In genomic region chr4:40784556-40785169, GRCm38 (mm10) we compare ENCODE assay signal across 10 mouse cellular contexts. TPM values are rescaled to one million over a fixed set of nuclear protein-coding genes. Genes with fewer than 3 reads are reported as not detected.
DNase-seq lines count a peak whose midpoint lies in the region.
"Had no signal": no experiment of that assay in that cellular context is flagged by ENCODE, and none has a peak within 500 bp of the region (broad histone marks: within the 10 kb centered on the region; RNA-seq: fewer than 3 reads in every experiment).

No protein-coding gene starts in this region.

- no peaks in the 10 kb centered on the region for H3K27me3 ChIP-seq in heart, embryonic 10.5 days (ENCODE audit: insufficient read depth, poor library complexity, severe bottlenecking)
- H3K27me3 ChIP-seq: embryonic facial prominence, embryonic 12.5 days had no signal

- no peaks in the 10 kb centered on the region for H3K9me3 ChIP-seq in heart, embryonic 10.5 days
- H3K9me3 ChIP-seq: embryonic facial prominence, embryonic 12.5 days; megakaryocyte, embryonic 14.5 days had no signal

- H3K4me1 ChIP-seq in heart, embryonic 10.5 days: peaks cover 15% of the 10 kb centered on the region

- no peak overlapping the region for H3K4me3 ChIP-seq in heart, embryonic 10.5 days
- H3K4me3 ChIP-seq in macrophage (ENCODE audit: inconsistent target): no peak overlapping the region
- H3K4me3 ChIP-seq: embryonic facial prominence, embryonic 12.5 days; megakaryocyte, embryonic 14.5 days had no signal

- DNase-seq in heart, adult 11 months: peak; percentile 98
- DNase-seq in heart, embryonic 10.5 days (ENCODE audit: low spot score): no peak
- peak; percentile 18 for DNase-seq in gastrocnemius, postnatal 10 days
- DNase-seq in kidney, adult 9 months: peak; percentile 54
- no peak for DNase-seq in left cerebral cortex, postnatal 14 days (ENCODE audit: low spot score in 2 of 2)
- DNase-seq in frontal cortex, postnatal 10 days (ENCODE audit: low spot score in 2 of 2): no peak
- DNase-seq in ovary, postnatal 14 days (ENCODE audit: low spot score): no peak

- no peaks in the 10 kb centered on the region for H3K79me2 ChIP-seq in macrophage (ENCODE audit: inconsistent target)

- intact Hi-C loops in left cerebral cortex, postnatal 14 days (cut with DNase I): no loop called here

- H3K36me3 ChIP-seq in heart, embryonic 10.5 days: no peaks in the 10 kb centered on the region
- no peaks in the 10 kb centered on the region for H3K36me3 ChIP-seq in macrophage (ENCODE audit: inconsistent target)
- H3K36me3 ChIP-seq: embryonic facial prominence, embryonic 12.5 days had no signal

- WGBS in heart, embryonic 10.5 days: 79% methylated on average over 10 of the region's 10 CpGs
- WGBS in macrophage (ENCODE audit: missing documents): 29% methylated on average over 10 of the region's 10 CpGs

- no peak overlapping the region for H3K27ac ChIP-seq in heart, embryonic 10.5 days
- peak overlapping the region; percentile 34 for H3K27ac ChIP-seq in macrophage
- H3K27ac ChIP-seq: embryonic facial prominence, embryonic 12.5 days had no signal

RNA-seq across cellular contexts. Expression of gene Smu1, which starts 26.9 kb away (rescaled TPM):
- 125 and 158 TPM in 2 replicates for polyA plus RNA-seq in heart, embryonic 10.5 days (2016; fragmentation: Nextera tagmentation; extraction: Ambion mirVana)
- 10 to 100 TPM; 35.1 to 37.8 TPM for total RNA-seq in gastrocnemius, postnatal 10 days (2021)
- 100 to 1,000 TPM in 1 of 26 experiments, 10 to 100 TPM in 25; 44.2 to 103 (median 70.6) TPM for total RNA-seq in macrophage (2018; cell fraction: chromatin; rRNA removed)
- 10 to 100 TPM; 41.5 to 57.7 (median 47.7) TPM for total RNA-seq in macrophage (2018; cell fraction: cytosol; rRNA removed)
- total RNA-seq in macrophage (2018; cell fraction: nucleus; rRNA removed): 10 to 100 TPM; 35.4 to 81.4 (median 51.4) TPM
- 43.2 to 57.4 TPM (median 46.9 TPM) in 3 replicates for polyA plus RNA-seq in macrophage (2018)
- total RNA-seq in left cerebral cortex, postnatal 14 days (2021): 10 to 100 TPM; 41.8 to 43.5 TPM

Comparison
In these comparisons a context has a peak if more than half of its experiments do, and no peak if none do; other contexts are left out.
1. DNase-seq: peak in heart, adult 11 months (single experiment), gastrocnemius, postnatal 10 days (single experiment) and kidney, adult 9 months (single experiment); none in heart, embryonic 10.5 days (single experiment), left cerebral cortex, postnatal 14 days (0 of 2), frontal cortex, postnatal 10 days (0 of 2) and ovary, postnatal 14 days (single experiment).